Mouse (Mus musculus) hindbrain, embryonic 11.5 days (tissue): ENCODE measurements at regions not wholly inside any gene's neighbourhood (a gene's known extent, or its start where the extent isn't known, plus 50 kb on each side); places are given as distances from the start of the nearest gene placed in this dataset.

ENCODE experiments used
- ATAC-seq: fragments of 200-750 bp; cut with Nextera tagmentation; 2 replicates; pipeline ENCODE4 v1.8.0; 2017; ENCODE audit warnings: mild to moderate bottlenecking, moderate TSS enrichment, moderate library complexity; ENCODE audit not compliant: low FRiP score
- DNase-seq: peaks from one replicate; pipeline ENCODE4 v3.0.0-alpha.2; 2015; ENCODE audit warnings: low spot score
- H3K27ac ChIP-seq: fragments of 300-500 bp; sonication (generic); 2 replicates; pipeline ENCODE4 v1.5.1; 2014; ENCODE audit warnings: mild to moderate bottlenecking, low read depth, low read length
- H3K27me3 ChIP-seq: fragments of 300-500 bp; sonication (generic); 2 replicates; pipeline ENCODE4 v1.6.1; 2014; ENCODE audit warnings: mild to moderate bottlenecking, low read length, moderate library complexity, mixed read lengths; ENCODE audit not compliant: control insufficient read depth, insufficient read depth
- H3K36me3 ChIP-seq: fragments of 300-500 bp; sonication (generic); 2 replicates; pipeline ENCODE4 v1.6.1; 2014; ENCODE audit warnings: mild to moderate bottlenecking, low read length, moderate library complexity, mixed read lengths; ENCODE audit not compliant: control insufficient read depth, insufficient read depth
- H3K4me1 ChIP-seq: fragments of 300-500 bp; sonication (generic); replicated peaks from 2 replicates; pipeline ENCODE4 v1.6.1; 2014; ENCODE audit warnings: low read length, mixed read lengths; ENCODE audit not compliant: control insufficient read depth, insufficient read depth
- H3K4me2 ChIP-seq: fragments of 300-500 bp; sonication (generic); replicated peaks from 2 replicates; pipeline ENCODE4 v1.6.1; 2014; ENCODE audit warnings: mild to moderate bottlenecking, low read depth, low read length
- H3K4me3 ChIP-seq: fragments of 300-500 bp; sonication (generic); 2 replicates; pipeline ENCODE4 v1.5.1; 2014; ENCODE audit warnings: low read depth, low read length
- H3K9ac ChIP-seq: fragments of 300-500 bp; sonication (generic); 2 replicates; pipeline ENCODE4 v1.6.1; 2014; ENCODE audit warnings: low read depth, low read length
- H3K9me3 ChIP-seq: fragments of 300-500 bp; sonication (generic); 2 replicates; pipeline ENCODE4 v1.6.1; 2016; ENCODE audit warnings: low read length; ENCODE audit not compliant: control insufficient read depth
- WGBS: fragments of 180-500 bp; shearing (Covaris S2); extraction: QIAGEN DNeasy Blood & Tissue Kit; methylation state at CpG from one replicate; pipeline ENCODE4 v1.1.7; 2014; 5-methylcytosine and 5-hydroxymethylcytosine counted together

GRCm38 (mm10) chr4:142625456-142625855 lies 386.3 kb upstream of the Kazn start:
- no peaks in the 10 kb centered on the region for H3K27me3 ChIP-seq
- no peak overlapping the region for H3K4me2 ChIP-seq
- DNase-seq, result no peak
- 63% methylated on average over 3 of the region's 3 CpGs for WGBS
- peaks cover 2% of the 10 kb centered on the region; the same call in 1 of the 2 replicates for H3K4me1 ChIP-seq
- no peak overlapping the region for H3K9ac ChIP-seq
- no peak for ATAC-seq
- H3K36me3 ChIP-seq, result no peaks in the 10 kb centered on the region
- H3K27ac ChIP-seq, result no peak overlapping the region
- no peak overlapping the region for H3K4me3 ChIP-seq
- no peaks in the 10 kb centered on the region for H3K9me3 ChIP-seq

- H3K36me3 ChIP-seq, result no peaks in the 10 kb centered on the region
- H3K4me2 ChIP-seq, result no peak overlapping the region
- H3K9me3 ChIP-seq, result no peaks in the 10 kb centered on the region
- H3K4me1 ChIP-seq, result peaks cover 2% of the 10 kb centered on the region; the same call in 1 of the 2 replicates
- H3K4me3 ChIP-seq, result no peak overlapping the region
- 39% methylated on average over 17 of the region's 17 CpGs for WGBS
- H3K27ac ChIP-seq, result no peak overlapping the region
- H3K27me3 ChIP-seq, result no peaks in the 10 kb centered on the region
- DNase-seq (peak; percentile 51), ATAC-seq (peak; percentile 39)
- H3K9ac ChIP-seq, result no peak overlapping the region
Measured at GRCm38 (mm10) chr4:142622151-142622861, 383.1 kb upstream of the Kazn start.

DNA sequence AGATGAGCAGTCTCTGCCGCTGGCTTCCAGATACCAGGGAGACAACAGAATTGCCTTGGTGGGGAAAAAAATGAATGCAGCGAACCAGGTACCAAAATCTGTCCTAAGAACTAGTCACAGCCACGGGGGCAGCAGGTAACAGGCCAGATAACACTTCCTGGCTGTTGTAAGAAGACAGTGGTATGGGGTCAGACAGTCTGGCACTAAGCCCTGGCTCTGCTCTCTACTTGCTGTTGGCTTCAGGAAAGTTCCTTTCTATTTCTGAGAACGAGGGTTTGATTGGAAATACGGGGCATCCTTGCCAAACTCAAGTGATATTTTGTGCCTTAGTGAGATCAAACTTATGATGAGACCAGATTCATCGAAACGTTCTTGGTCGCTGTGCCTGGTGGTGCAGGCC lies 380.2 kb upstream of the Kazn start:
- Histone ChIP-seq H3K36me3 (no peaks in the 10 kb centered on the region), H3K4me2 (no peak overlapping the region), H3K4me1 (peaks cover 2% of the 10 kb centered on the region; the same call in 1 of the 2 replicates), H3K27ac (no peak overlapping the region), H3K9me3 (no peaks in the 10 kb centered on the region), H3K27me3 (no peaks in the 10 kb centered on the region), H3K4me3 (no peak overlapping the region), H3K9ac (no peak overlapping the region)
- ATAC-seq, result no peak
- 68% methylated on average over 8 of the region's 8 CpGs for WGBS
- DNase-seq, result no peak

GRCm38 (mm10) chr4:142618770-142619169 lies 379.6 kb upstream of the Kazn start:
- DNase-seq (no peak), ATAC-seq (no peak)
- Histone ChIP-seq H3K4me2 (no peak overlapping the region), H3K4me1 (peaks cover 2% of the 10 kb centered on the region; the same call in 1 of the 2 replicates), H3K27me3 (no peaks in the 10 kb centered on the region), H3K4me3 (no peak overlapping the region), H3K9ac (no peak overlapping the region), H3K27ac (no peak overlapping the region), H3K9me3 (no peaks in the 10 kb centered on the region), H3K36me3 (no peaks in the 10 kb centered on the region)
- WGBS, result 19% methylated on average over 4 of the region's 4 CpGs

DNA sequence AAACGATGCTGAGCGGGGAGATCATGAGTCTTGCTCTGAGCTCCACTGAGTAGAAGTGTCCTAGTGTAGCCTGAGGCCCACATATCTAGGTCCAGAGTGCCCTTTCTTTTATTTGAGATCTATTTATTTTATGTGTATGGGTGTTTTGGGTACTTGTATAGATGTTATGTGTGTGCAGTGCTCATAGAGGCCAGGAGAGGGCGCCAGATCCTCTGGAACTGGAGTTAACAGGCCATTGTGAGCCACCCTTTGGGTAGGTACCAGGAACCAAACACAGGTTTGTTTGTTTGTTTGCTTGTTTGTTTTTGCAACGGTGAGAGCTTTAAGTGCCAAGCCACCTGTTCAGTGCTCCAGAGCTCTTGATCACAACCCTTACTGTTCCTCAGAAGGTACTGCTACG lies 378.5 kb upstream of the Kazn start:
- WGBS, result 63% methylated on average over 5 of the region's 5 CpGs
- DNase-seq, result peak; percentile 57

DNA sequence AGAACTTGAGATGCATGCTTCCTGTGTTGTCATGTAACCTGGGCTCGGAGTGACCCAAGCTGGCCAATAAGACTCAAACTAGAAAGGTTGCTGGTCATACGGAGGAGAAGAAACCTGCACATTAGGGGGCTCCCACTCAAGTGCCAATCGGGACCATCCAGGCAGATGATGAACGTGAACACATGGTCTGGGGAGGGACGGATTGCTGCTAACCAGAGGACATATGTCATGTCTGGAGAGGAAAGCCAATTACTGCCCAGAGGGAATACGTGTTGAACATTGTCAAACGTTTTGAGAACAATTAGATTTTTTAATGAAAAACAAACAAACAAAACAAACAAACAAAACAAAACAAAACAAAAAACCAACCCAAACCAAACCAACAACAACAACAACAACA lies 377.7 kb upstream of the Kazn start:
- Histone ChIP-seq H3K4me1 (no peaks in the 10 kb centered on the region; the same call in 1 of the 2 replicates), H3K9me3 (no peaks in the 10 kb centered on the region), H3K36me3 (no peaks in the 10 kb centered on the region), H3K4me2 (no peak overlapping the region), H3K27ac (no peak overlapping the region), H3K27me3 (no peaks in the 10 kb centered on the region), H3K4me3 (no peak overlapping the region), H3K9ac (no peak overlapping the region)
- no peak for ATAC-seq
- 83% methylated on average over 7 of the region's 7 CpGs for WGBS
- DNase-seq, result no peak

More for the DNA sequence above, 378.5 kb upstream of the Kazn start:
- H3K27me3 ChIP-seq, result no peaks in the 10 kb centered on the region
- H3K4me3 ChIP-seq, result no peak overlapping the region
- no peak for ATAC-seq
- no peak overlapping the region for H3K27ac ChIP-seq
- no peaks in the 10 kb centered on the region for H3K36me3 ChIP-seq
- H3K4me1 ChIP-seq, result peaks cover 2% of the 10 kb centered on the region; the same call in 1 of the 2 replicates
- no peak overlapping the region for H3K4me2 ChIP-seq
- no peaks in the 10 kb centered on the region for H3K9me3 ChIP-seq
- no peak overlapping the region for H3K9ac ChIP-seq

- Histone ChIP-seq H3K9me3 (no peaks in the 10 kb centered on the region; the same call in 1 of the 2 replicates), H3K27me3 (no peaks in the 10 kb centered on the region), H3K9ac (no peak overlapping the region), H3K27ac (no peak overlapping the region), H3K4me2 (no peak overlapping the region), H3K36me3 (no peaks in the 10 kb centered on the region), H3K4me3 (no peak overlapping the region), H3K4me1 (no peaks in the 10 kb centered on the region)
- no peak for ATAC-seq
- no peak for DNase-seq
- WGBS, result 84% methylated on average over 3 of the region's 3 CpGs
Measured at GRCm38 (mm10) chr4:142605098-142605497, 365.9 kb upstream of the Kazn start.

GRCm38 (mm10) chr4:142597214-142597613 lies 358.0 kb upstream of the Kazn start:
- no peak for ATAC-seq
- Histone ChIP-seq H3K36me3 (no peaks in the 10 kb centered on the region), H3K4me1 (no peaks in the 10 kb centered on the region), H3K4me3 (no peak overlapping the region), H3K27ac (no peak overlapping the region), H3K9me3 (no peaks in the 10 kb centered on the region; the same call in 1 of the 2 replicates), H3K4me2 (no peak overlapping the region), H3K9ac (no peak overlapping the region), H3K27me3 (no peaks in the 10 kb centered on the region)
- DNase-seq, result no peak
- WGBS, result 72% methylated on average over 4 of the region's 4 CpGs

DNA sequence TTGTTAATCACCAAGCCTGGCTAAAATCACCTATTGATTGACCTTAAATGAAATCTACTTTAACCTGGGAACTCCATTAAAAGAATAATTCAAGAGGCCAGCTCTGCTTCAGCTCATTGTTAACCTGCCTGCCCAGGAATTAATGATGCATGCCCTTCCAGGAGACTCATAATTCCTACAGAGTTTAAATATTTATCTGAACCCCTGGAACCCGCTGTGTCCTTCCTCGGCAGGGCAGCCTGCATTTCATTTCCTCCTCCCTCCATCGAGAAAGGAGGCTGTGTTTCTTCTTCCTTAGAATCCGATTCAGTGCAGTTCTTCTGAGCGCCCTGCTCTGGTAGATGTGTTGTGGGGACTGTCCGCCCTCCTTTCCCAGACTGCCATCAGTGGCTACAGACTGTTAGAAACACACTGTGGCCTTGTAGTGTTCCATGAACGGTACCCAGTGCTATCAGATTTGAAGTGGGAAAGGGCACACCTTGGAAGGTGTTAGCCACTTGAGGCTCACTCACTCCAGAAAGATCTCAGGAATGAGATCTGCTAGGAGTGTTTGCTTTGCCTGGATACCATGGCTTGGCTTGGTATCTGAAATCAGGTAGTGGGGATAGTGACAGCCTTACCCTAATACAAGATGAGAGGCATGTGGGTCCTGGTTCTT lies 350.0 kb upstream of the Kazn start:
- H3K4me2 ChIP-seq, result no peak overlapping the region
- no peak overlapping the region for H3K9ac ChIP-seq
- H3K27me3 ChIP-seq, result no peaks in the 10 kb centered on the region
- 72% methylated on average over 7 of the region's 7 CpGs for WGBS
- DNase-seq (no peak), ATAC-seq (0 out of 2 replicates have a peak, but pooled peaks have one; percentile 3)
- H3K4me3 ChIP-seq, result no peak overlapping the region
- H3K27ac ChIP-seq, result peak overlapping the region; percentile 19
- H3K9me3 ChIP-seq, result no peaks in the 10 kb centered on the region
- H3K36me3 ChIP-seq, result no peaks in the 10 kb centered on the region
- H3K4me1 ChIP-seq, result no peaks in the 10 kb centered on the region
